Mouse (Mus musculus) Patski (cell line): ENCODE results near the gene Ankrd42. TPM values are rescaled to one million over a fixed set of nuclear protein-coding genes. Genes with fewer than 3 reads are reported as not detected.

Experiments
- ATAC-seq: fragments of 100-300 bp; one replicate; pipeline ENCODE4 v1.8.0; 2021
- CTCF ChIA-PET: fragments of 350-600 bp; sonication (Branson Sonifier 250); formaldehyde crosslinking; loops from one replicate; lab custom pipeline; 2022; ENCODE audit warnings: inconsistent platforms; lab: Charles Lee
- POLR2A ChIA-PET: fragments of 350-600 bp; sonication (Branson Sonifier 250); formaldehyde crosslinking; loops from one replicate; lab custom pipeline; 2022; ENCODE audit warnings: antibody characterized with exemption, inconsistent platforms; lab: Charles Lee
- DNase-seq: peaks from one replicate; pipeline ENCODE4 v3.0.0-alpha.2; 2011; ENCODE audit warnings: low read depth, low spot score
- H3K27me3 ChIP-seq: fragments of 371-371 bp; one replicate; pipeline ENCODE4 v1.5.1; 2021
- CTCF ChIP-seq: fragments of 100-300 bp; IDR thresholded peaks from one replicate; pipeline ENCODE4 v1.5.1; 2021
- in situ Hi-C: fragments of 300-500 bp; cut with MboI; formaldehyde crosslinking; loops from 3 replicates; pipeline ENCODE4 v1.11.1; 2018; ENCODE audit warnings: low pct_unique_long_range_greater_than_20kb, mixed read lengths
- polyA plus RNA-seq: library from polyadenylated mRNA; unstranded; gene quantifications from one replicate; pipeline ENCODE4 v1.2.3, GENCODE M21; 2021

Ankrd42 gene
- 13.7 TPM for polyA plus RNA-seq

GRCm38 (mm10) chr7:92637021-92637625, at the start of gene Ankrd42:
Gene Ankrd42, minus strand, starts transcription at chr7:92637142.
- ChIA-PET POLR2A (no interaction called here), CTCF (interaction anchor here (1.1 kb wide), 1 partner anchor 27 kb away, joined by 3 read pairs; no protein-coding TSS in a partner anchor)
- TF ChIP-seq CTCF: peak; percentile 56
- no peaks in the 10 kb centered on the region for H3K27me3 ChIP-seq
- ATAC-seq: peak; percentile 96
- in situ Hi-C loops: loop anchor here (5.0 kb wide), 1 partner anchor 535 kb away; no protein-coding TSS in a partner anchor
- DNase-seq: peak; percentile 62

- peaks cover 27% of the 10 kb centered on the region for H3K27me3 ChIP-seq
- TF ChIP-seq CTCF: no peak
- CTCF ChIA-PET: no interaction called here
- DNase-seq: no peak
- POLR2A ChIA-PET: no interaction called here
- in situ Hi-C loops: no loop called here
- no peak for ATAC-seq
These were observed 40.4 kb upstream of the Ankrd42 start for GRCm38 (mm10) chr7:92677346-92677745.

- POLR2A ChIA-PET: interaction anchor here (0.9 kb wide), 1 partner anchor 8 kb away, joined by 3 read pairs; no protein-coding TSS in a partner anchor
- in situ Hi-C loops: no loop called here
- CTCF ChIA-PET: no interaction called here
- no peak for DNase-seq
- peaks cover 25% of the 10 kb centered on the region for H3K27me3 ChIP-seq
- ATAC-seq: no peak
- no peak for TF ChIP-seq CTCF
These were observed 38.2 kb upstream of the Ankrd42 start for GRCm38 (mm10) chr7:92675131-92675530.

GRCm38 (mm10) chr7:92669507-92670471, 32.8 kb upstream of the Ankrd42 start, which contains the start of gene Pcf11:
Gene Pcf11, minus strand, starts transcription at chr7:92669934.
- peak; percentile 94 for DNase-seq
- in situ Hi-C loops: no loop called here
- ATAC-seq: peak; percentile 99
- TF ChIP-seq CTCF: no peak
- H3K27me3 ChIP-seq: peaks cover 9% of the 10 kb centered on the region
- POLR2A ChIA-PET: interaction anchor here (1.5 kb wide), 1 partner anchor 17 kb away, joined by 3 read pairs; no protein-coding TSS in a partner anchor
- CTCF ChIA-PET: interaction anchor here (1.1 kb wide), 1 partner anchor 29 kb away, joined by 3 read pairs; no protein-coding TSS in a partner anchor

- ATAC-seq (no peak), DNase-seq (no peak)
- in situ Hi-C loops: no loop called here
- ChIA-PET CTCF (interaction anchor here (1.1 kb wide), 1 partner anchor 30 kb away, joined by 3 read pairs; no protein-coding TSS in a partner anchor), POLR2A (no interaction called here)
- no peak for TF ChIP-seq CTCF
- H3K27me3 ChIP-seq: peaks cover 9% of the 10 kb centered on the region
These were observed 32.0 kb upstream of the Ankrd42 start for GRCm38 (mm10) chr7:92668791-92669506.

GRCm38 (mm10) chr7:92666274-92666820, 29.4 kb upstream of the Ankrd42 start:
- POLR2A ChIA-PET: interaction anchor here (0.7 kb wide), 1 partner anchor 43 kb away, joined by 3 read pairs; no protein-coding TSS in a partner anchor
- CTCF ChIA-PET: interaction anchor here (1.2 to 1.6 kb wide), 3 partner anchors 12 to 109 kb away, joined by 3 to 4 read pairs (median 3); no protein-coding TSS in a partner anchor
- in situ Hi-C loops: no loop called here
- no peak for DNase-seq
- no peak for ATAC-seq
- no peaks in the 10 kb centered on the region for H3K27me3 ChIP-seq
- no peak for TF ChIP-seq CTCF

- in situ Hi-C loops: no loop called here
- ChIA-PET POLR2A (no interaction called here), CTCF (no interaction called here)
- ATAC-seq: no peak
- DNase-seq: no peak
- H3K27me3 ChIP-seq: no peaks in the 10 kb centered on the region
- TF ChIP-seq CTCF: no peak
These were observed 21.1 kb upstream of the Ankrd42 start for GRCm38 (mm10) chr7:92658050-92658449.

GRCm38 (mm10) chr7:92656386-92656785, 19.4 kb upstream of the Ankrd42 start:
- POLR2A ChIA-PET: interaction anchor here (0.6 to 1.1 kb wide), 3 partner anchors 18 to 178 kb away, joined by 3 to 5 read pairs (median 3); no protein-coding TSS in a partner anchor
- in situ Hi-C loops: no loop called here

GRCm38 (mm10) chr7:92653329-92653728, 16.4 kb upstream of the Ankrd42 start:
- DNase-seq (no peak), ATAC-seq (no peak)
- CTCF ChIA-PET: interaction anchor here (1.5 to 2.5 kb wide), 2 partner anchors 13 to 217 kb away, joined by 4 to 7 read pairs; no protein-coding TSS in a partner anchor
- no peak for TF ChIP-seq CTCF
- no peaks in the 10 kb centered on the region for H3K27me3 ChIP-seq
- in situ Hi-C loops: no loop called here
- POLR2A ChIA-PET: interaction anchor here (0.7 to 1.5 kb wide), 2 partner anchors 12 to 85 kb away, joined by 3 read pairs; no protein-coding TSS in a partner anchor

More at GRCm38 (mm10) chr7:92656386-92656785, 19.4 kb upstream of the Ankrd42 start:
- ATAC-seq (no peak), DNase-seq (no peak)
- no peaks in the 10 kb centered on the region for H3K27me3 ChIP-seq
- no peak for TF ChIP-seq CTCF
- CTCF ChIA-PET: interaction anchor here (0.6 to 1.6 kb wide), 5 partner anchors 9 to 215 kb away, joined by 3 to 7 read pairs (median 4); no protein-coding TSS in a partner anchor
